Mouse (Mus musculus) heart, embryonic 11.5 days (tissue): ENCODE data around the gene Ing3. TPM values are rescaled to one million over a fixed set of nuclear protein-coding genes. Genes with fewer than 3 reads are reported as not detected.

Experiments used
- ATAC-seq: fragments of 200-750 bp; cut with Nextera tagmentation; replicated peaks from 2 replicates; pipeline ENCODE4 v1.8.0; 2017; ENCODE audit warnings: moderate library complexity; ENCODE audit not compliant: insufficient number of reproducible peaks, low FRiP score, low TSS enrichment
- H3K27ac ChIP-seq: fragments of 300-500 bp; sonication (generic); 2 replicates; pipeline ENCODE4 v1.5.1; 2014; ENCODE audit warnings: mild to moderate bottlenecking, low read depth, low read length
- H3K27me3 ChIP-seq: fragments of 300-500 bp; sonication (generic); 2 replicates; pipeline ENCODE4 v1.6.1; 2014; ENCODE audit warnings: mild to moderate bottlenecking, low read length, mixed read lengths; ENCODE audit not compliant: control insufficient read depth, insufficient read depth
- H3K36me3 ChIP-seq: fragments of 300-500 bp; sonication (generic); 2 replicates; pipeline ENCODE4 v1.6.1; 2014; ENCODE audit warnings: mild to moderate bottlenecking, low read length, moderate library complexity, mixed read lengths; ENCODE audit not compliant: control insufficient read depth, insufficient read depth
- H3K4me1 ChIP-seq: fragments of 300-500 bp; sonication (generic); 2 replicates; pipeline ENCODE4 v1.6.1; 2014; ENCODE audit warnings: low read length; ENCODE audit not compliant: control insufficient read depth, insufficient read depth
- H3K4me2 ChIP-seq: fragments of 300-500 bp; sonication (generic); 2 replicates; pipeline ENCODE4 v1.6.1; 2014; ENCODE audit warnings: mild to moderate bottlenecking, moderate library complexity
- H3K4me3 ChIP-seq: fragments of 300-500 bp; sonication (generic); 2 replicates; pipeline ENCODE4 v1.5.1; 2014; ENCODE audit warnings: low read depth, low read length
- H3K9ac ChIP-seq: fragments of 300-500 bp; sonication (generic); 2 replicates; pipeline ENCODE4 v1.6.1; 2014; ENCODE audit warnings: mild to moderate bottlenecking, low read depth, low read length, moderate library complexity
- H3K9me3 ChIP-seq: fragments of 300-500 bp; sonication (generic); replicated peaks from 2 replicates; pipeline ENCODE4 v1.6.1; 2016; ENCODE audit warnings: low read length; ENCODE audit not compliant: control insufficient read depth
- WGBS: fragments of 180-500 bp; shearing (Covaris S2); extraction: QIAGEN DNeasy Blood & Tissue Kit; methylation state at CpG from one replicate; pipeline ENCODE4 v1.1.7; 2014; ENCODE audit not compliant: insufficient replicate concordance; 5-methylcytosine and 5-hydroxymethylcytosine counted together
- polyA plus RNA-seq: library from polyadenylated mRNA; unstranded; fragments of >200 nt; fragmentation: Nextera tagmentation; extraction: Ambion mirVana; gene quantifications from 2 replicates; pipeline ENCODE4 v1.2.1, GENCODE M21; 2014

The Ing3 gene
- polyA plus RNA-seq, 1 experiment from 2014 or later = 21.3 TPM

- Histone ChIP-seq H3K4me3 (peak overlapping the region; percentile 46; the same call in 1 of the 2 replicates), H3K4me2 (peak overlapping the region; percentile 41; the same call in 1 of the 2 replicates), H3K9ac (no peak overlapping the region), H3K4me1 (no peaks in the 10 kb centered on the region), H3K27ac (no peak overlapping the region), H3K36me3 (no peaks in the 10 kb centered on the region), H3K27me3 (no peaks in the 10 kb centered on the region), H3K9me3 (no peaks in the 10 kb centered on the region)
- 90% methylated on average over 2 of the region's 2 CpGs for WGBS
- no peak for ATAC-seq
These were observed 38.2 kb downstream of the Ing3 start for GRCm38 (mm10) chr6:21987554-21987953.

- ATAC-seq = no peak
- no peaks in the 10 kb centered on the region for H3K4me1 ChIP-seq
- no peak overlapping the region for H3K4me3 ChIP-seq
- WGBS = 74% methylated on average over 5 of the region's 5 CpGs
- no peaks in the 10 kb centered on the region for H3K27me3 ChIP-seq
- peak overlapping the region; percentile 29 for H3K4me2 ChIP-seq
- no peaks in the 10 kb centered on the region for H3K36me3 ChIP-seq
- H3K9ac ChIP-seq = no peak overlapping the region
- no peak overlapping the region for H3K27ac ChIP-seq
- H3K9me3 ChIP-seq = no peaks in the 10 kb centered on the region
These were observed 38.9 kb downstream of the Ing3 start for GRCm38 (mm10) chr6:21988296-21988695.

GRCm38 (mm10) chr6:21989081-21989480 is 39.7 kb downstream of the Ing3 start:
- Histone ChIP-seq H3K36me3 (no peaks in the 10 kb centered on the region), H3K27me3 (no peaks in the 10 kb centered on the region), H3K9ac (no peak overlapping the region), H3K4me1 (no peaks in the 10 kb centered on the region), H3K4me2 (no peak overlapping the region), H3K4me3 (no peak overlapping the region), H3K9me3 (no peaks in the 10 kb centered on the region), H3K27ac (no peak overlapping the region)
- 70% methylated on average over 4 of the region's 4 CpGs for WGBS
- no peak for ATAC-seq

GRCm38 (mm10) chr6:21990181-21991135 is 41.1 kb downstream of the Ing3 start:
- no peak for ATAC-seq
- WGBS = 59% methylated on average over 9 of the region's 9 CpGs
- no peaks in the 10 kb centered on the region for H3K27me3 ChIP-seq
- no peak overlapping the region for H3K4me3 ChIP-seq
- 0 out of 2 replicates have a peak overlapping the region, but pooled peaks have one; percentile 24 for H3K4me2 ChIP-seq
- no peak overlapping the region for H3K27ac ChIP-seq
- H3K36me3 ChIP-seq = no peaks in the 10 kb centered on the region
- no peak overlapping the region for H3K9ac ChIP-seq
- H3K4me1 ChIP-seq = no peaks in the 10 kb centered on the region
- H3K9me3 ChIP-seq = no peaks in the 10 kb centered on the region

GRCm38 (mm10) chr6:21991151-21991550 is 41.8 kb downstream of the Ing3 start:
- Histone ChIP-seq H3K9ac (no peak overlapping the region), H3K4me2 (no peak overlapping the region), H3K4me1 (no peaks in the 10 kb centered on the region), H3K9me3 (no peaks in the 10 kb centered on the region), H3K27ac (no peak overlapping the region), H3K27me3 (no peaks in the 10 kb centered on the region), H3K4me3 (no peak overlapping the region), H3K36me3 (no peaks in the 10 kb centered on the region)
- no peak for ATAC-seq
- 73% methylated on average over 4 of the region's 4 CpGs for WGBS

- Histone ChIP-seq H3K9ac (no peak overlapping the region), H3K4me3 (no peak overlapping the region), H3K9me3 (no peaks in the 10 kb centered on the region), H3K27me3 (no peaks in the 10 kb centered on the region), H3K4me2 (no peak overlapping the region), H3K36me3 (no peaks in the 10 kb centered on the region), H3K4me1 (no peaks in the 10 kb centered on the region), H3K27ac (no peak overlapping the region)
- ATAC-seq = no peak
- WGBS = 77% methylated on average over 2 of the region's 2 CpGs
These were observed 43.7 kb downstream of the Ing3 start for GRCm38 (mm10) chr6:21993070-21993469.

- WGBS = 59% methylated on average over 4 of the region's 4 CpGs
- no peaks in the 10 kb centered on the region; the same call in 1 of the 2 replicates for H3K27me3 ChIP-seq
- H3K9ac ChIP-seq = no peak overlapping the region
- H3K9me3 ChIP-seq = no peaks in the 10 kb centered on the region
- H3K27ac ChIP-seq = 0 out of 2 replicates have a peak overlapping the region, but pooled peaks have one; percentile 29
- no peaks in the 10 kb centered on the region for H3K36me3 ChIP-seq
- H3K4me2 ChIP-seq = no peak overlapping the region
- no peak overlapping the region for H3K4me3 ChIP-seq
- H3K4me1 ChIP-seq = peaks cover 9% of the 10 kb centered on the region
- ATAC-seq = no peak
These were observed 48.8 kb downstream of the Ing3 start for GRCm38 (mm10) chr6:21998131-21998530.

- Histone ChIP-seq H3K4me3 (no peak overlapping the region), H3K4me1 (peaks cover 9% of the 10 kb centered on the region), H3K27me3 (no peaks in the 10 kb centered on the region; the same call in 1 of the 2 replicates), H3K9ac (no peak overlapping the region), H3K36me3 (no peaks in the 10 kb centered on the region), H3K27ac (no peak overlapping the region; the same call in 1 of the 2 replicates), H3K9me3 (no peaks in the 10 kb centered on the region), H3K4me2 (peak overlapping the region; percentile 10; the same call in 1 of the 2 replicates)
- WGBS = 23% methylated on average over 11 of the region's 11 CpGs
- no peak for ATAC-seq
These were observed 49.7 kb downstream of the Ing3 start for GRCm38 (mm10) chr6:21999025-21999424.
